Mouse (Mus musculus): ENCODE measurements around the gene Gm3248.
A peak's percentile ranks its signal among the peaks of the same experiment; 100 is the strongest.
"Not testable (repeated sequence)": the region's sequence is repeated elsewhere in the genome, so short reads cannot be mapped to it uniquely, and the experiment has no call there.

Gene Gm3248

DNA sequence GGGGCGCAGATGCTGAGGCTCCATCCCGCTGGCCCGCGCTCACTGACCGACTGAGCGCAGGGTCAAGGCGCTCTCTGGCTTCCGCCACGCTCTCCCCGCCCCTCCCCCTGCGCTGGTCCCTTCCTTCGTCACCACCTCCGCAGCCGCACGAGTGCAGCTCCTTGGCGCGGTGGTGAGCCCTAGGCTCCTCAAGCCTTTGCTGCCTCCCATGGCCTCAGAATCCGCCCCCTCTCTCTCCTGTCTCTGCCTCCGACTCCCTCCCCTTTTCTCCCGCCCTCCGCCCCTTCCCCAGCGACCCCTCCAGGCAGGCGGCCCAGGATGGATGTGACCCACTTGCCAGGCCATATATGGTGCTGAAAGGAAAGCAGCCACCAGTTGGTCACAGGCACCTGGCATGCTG lies at the start of gene Gm3248:
TSS of gene Gm3248 (minus strand) at position 111 of the 400 bp plus-strand sequence.
- DNase-seq, result peak; percentile 35 to 60

DNA sequence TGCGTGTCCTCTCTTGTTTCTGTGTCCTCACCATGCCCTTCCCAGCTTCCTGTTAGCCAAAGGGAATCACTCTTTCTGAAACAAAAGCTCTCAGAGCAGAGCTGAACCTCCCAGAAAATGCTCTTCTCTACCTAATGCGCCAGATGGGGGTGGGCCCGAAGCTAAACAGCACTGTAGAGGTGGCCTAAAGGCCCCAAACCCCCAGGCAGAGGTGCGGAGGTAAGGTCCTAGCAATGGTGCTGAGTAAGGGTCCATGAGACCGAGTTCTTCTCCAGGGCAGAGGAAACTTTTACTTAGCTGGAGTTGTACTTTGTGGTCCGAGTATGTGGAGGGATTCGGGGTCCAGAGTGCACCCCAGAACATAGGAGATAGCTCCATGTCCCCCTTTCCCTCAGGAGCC lies 25.6 kb upstream of the Gm3248 start:
- DNase-seq, result peak in 1 of 2 experiments; percentile 3

DNA sequence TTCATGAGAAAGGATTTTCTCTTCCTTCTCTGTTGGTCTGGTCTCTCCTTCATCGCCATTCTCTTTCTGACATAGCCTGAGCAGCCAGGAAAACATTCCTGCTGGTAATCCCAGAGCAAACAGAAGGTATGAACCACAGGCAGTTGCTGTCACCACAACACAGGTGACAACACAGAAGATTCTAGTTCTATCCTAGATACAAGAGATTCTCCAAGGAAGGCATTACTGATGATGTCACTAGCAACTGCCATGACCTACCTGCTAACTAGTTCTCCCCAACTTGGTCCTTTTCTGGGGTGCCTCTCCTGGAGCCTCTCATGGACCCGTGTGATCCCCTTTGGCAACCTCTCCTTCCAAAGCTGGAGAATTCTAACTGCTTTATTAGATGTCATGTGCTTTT lies 17.5 kb upstream of the Gm3248 start, which contains the start of gene Gm3453:
TSS of gene Gm3453 (minus strand) at position 101 of the 400 bp plus-strand sequence.
- not testable (repeated sequence) for DNase-seq

DNA sequence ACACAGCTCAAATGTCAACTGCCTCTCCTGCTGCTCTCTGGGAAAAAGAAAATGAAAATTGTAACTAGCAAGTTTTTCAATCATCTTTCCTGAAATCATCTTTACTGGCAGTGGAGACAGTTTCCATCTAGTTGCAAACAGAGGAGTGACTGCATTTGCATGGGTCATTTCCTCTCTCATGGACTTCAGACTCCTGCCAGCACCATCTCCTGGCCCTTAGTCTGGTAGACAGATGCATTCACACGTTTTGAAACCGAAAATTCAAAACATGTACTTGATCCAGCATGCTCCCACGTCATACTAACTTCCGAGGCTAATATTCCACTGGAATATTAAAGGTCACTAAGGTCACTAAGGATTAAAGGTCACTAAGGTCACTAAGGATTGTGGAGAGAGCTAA lies 896 bp upstream of the Gm3248 start:
- not testable (repeated sequence) for DNase-seq

DNA sequence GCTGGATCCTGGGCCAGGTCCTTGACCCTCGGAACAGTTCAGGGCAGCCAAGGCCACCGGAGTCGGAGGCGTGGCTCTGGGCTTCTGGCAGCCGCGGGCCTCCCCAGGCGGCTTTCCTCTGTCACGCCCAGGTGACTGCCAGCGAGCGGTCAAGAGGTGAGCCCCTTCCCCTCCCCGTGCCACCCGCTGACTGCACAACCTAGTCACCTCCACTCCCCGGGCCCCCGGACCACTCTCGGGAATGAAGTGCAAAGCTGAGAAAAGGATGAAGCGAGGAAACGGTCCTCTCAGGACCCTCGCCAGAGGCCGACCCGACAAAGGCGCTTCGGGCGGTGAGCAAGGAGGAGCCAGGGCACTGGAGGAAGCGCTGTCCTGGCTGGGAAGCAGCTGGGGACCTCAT lies 443 bp downstream of the Gm3248 start:
- peak; percentile 13 to 15 for DNase-seq

DNA sequence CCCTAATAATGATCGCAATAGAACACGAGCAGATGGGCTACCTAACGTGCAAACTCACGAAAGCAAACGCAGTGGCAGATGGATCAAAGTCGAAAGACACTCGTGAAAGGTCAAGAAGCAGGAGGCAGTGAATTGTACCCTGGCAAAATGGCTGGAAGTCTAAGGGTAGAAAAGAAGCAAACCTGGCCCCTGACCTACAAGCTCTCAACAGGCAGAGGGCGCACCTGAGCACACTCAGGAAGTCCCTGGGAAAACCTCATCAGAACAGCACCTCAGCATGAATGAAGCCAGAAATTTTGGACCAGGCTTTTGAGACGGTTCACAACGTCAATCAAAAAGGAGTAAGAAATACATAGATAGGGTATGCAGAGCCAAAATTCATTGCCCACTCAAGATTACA lies 1.1 kb downstream of the Gm3248 start:
- DNase-seq, result peak; percentile 31 to 43

DNA sequence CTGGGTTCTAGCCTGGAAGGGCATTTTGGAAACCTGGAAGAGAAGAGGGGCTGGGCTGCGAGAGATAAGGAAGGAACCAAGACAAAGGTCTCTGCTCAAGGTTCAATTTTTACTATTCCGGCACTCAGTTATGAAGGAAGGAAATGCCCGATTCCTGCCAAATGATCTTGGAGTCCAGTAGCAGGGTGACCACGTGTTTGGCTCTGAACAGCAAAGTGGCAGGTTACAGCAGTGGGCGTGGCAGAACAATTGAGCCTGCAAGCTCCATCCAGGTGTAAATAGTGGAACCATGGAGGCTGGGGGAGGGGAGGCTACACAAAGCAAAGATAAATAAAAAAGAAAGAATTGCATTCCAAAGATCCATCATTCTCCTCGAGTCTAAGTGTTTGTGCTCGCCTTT lies 38.3 kb downstream of the Gm3248 start:
- not testable (repeated sequence) for DNase-seq

DNA sequence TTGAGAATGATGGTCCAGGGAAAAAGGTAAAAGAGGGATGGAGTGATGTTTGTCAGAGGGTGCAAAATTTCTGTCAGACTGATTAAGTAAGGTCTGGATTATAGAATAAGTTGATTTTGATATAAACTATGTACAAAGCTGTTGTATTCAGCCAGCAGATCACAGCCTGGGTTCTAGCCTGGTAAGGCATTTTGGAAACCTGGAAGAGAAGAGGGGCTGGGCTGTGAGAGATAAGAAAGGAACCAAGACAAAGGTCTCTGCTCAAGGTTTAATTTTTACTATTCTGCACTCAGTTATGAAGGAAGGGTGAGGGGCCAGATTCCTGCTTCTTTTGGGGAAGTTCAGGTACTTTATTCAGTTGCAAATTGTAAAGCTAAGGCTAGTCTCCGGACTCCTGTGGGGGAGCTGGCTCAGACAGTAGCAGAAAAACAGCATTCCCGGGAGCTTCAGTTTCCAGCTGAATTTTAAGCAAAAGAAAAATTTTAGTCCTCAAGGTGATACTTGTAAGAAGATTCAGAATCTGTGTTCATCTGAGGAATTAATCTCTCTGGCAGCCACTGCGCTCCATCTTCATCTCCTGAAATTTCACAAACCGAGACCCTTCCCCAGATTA lies 43.1 kb downstream of the Gm3248 start:
- peak in 1 of 2 experiments; percentile 1 for DNase-seq

DNA sequence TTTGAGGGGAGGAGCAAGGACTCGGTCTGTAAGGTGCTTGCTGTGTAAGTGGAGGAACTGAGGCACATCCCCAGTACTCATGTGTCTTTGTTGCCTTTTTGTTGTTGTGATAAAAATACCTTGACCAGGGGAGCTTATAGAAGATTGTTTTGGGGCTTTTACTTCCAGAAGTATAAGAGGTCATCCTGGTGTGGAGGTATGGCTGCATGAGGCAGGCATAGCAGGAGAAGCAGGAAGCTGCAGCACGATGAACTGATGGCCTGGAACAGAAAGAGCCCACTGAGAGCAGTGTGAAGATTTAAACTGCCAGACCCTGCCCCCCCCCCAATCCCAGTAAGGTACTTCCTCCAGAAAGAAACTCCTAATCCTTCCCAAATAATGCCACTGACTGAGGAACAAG lies 47.8 kb downstream of the Gm3248 start:
- DNase-seq, result not testable (repeated sequence)

Data from cerebellum, postnatal 25 days (tissue).